Mouse (Mus musculus): ENCODE data around the gene Kif5a. TPM values are rescaled to one million over a fixed set of nuclear protein-coding genes. Genes with fewer than 3 reads are reported as not detected.

Kif5a gene
- total RNA-seq, 2 experiments from 2014 or later = 581 to 593 TPM

GRCm38 (mm10) chr10:127186451-127186850, 76.7 kb downstream of the Kif5a start:
- DNase-seq (ENCODE audit: low spot score in 2 of 2) = no peak
- intact Hi-C loops (cut with DNase I) = no loop called here

DNA sequence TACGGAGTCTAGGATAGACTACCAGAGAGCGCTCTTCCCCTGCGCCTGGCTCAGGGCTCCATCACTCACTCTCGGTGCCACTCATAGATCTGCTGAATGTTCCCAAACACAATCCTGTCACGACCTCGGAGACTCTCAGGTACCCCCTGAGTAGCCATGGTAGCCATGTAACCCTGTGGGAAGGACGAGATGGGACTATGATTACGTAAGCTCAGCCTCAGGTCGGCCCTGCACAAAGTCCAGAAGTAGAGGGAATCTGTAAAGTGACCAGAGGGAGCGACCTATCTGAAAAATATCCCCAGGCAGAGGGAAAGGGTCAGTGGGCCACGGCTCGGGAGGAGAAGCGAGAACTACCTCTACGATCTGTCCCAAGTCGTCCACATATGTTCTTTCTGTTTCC, 77.6 kb downstream of the Kif5a start:
- DNase-seq (ENCODE audit: low spot score in 2 of 2) = no peak
- intact Hi-C loops (cut with DNase I) = no loop called here

- intact Hi-C loops (cut with DNase I) = no loop called here
- DNase-seq (ENCODE audit: low spot score in 2 of 2) = peak; percentile 73 to 75
Measured at GRCm38 (mm10) chr10:127185101-127185500, 78.0 kb downstream of the Kif5a start.

GRCm38 (mm10) chr10:127183759-127184158, 79.4 kb downstream of the Kif5a start:
- intact Hi-C loops (cut with DNase I) = no loop called here

GRCm38 (mm10) chr10:127182624-127183023, 80.5 kb downstream of the Kif5a start:
- no peak for DNase-seq (ENCODE audit: low spot score in 2 of 2)
- intact Hi-C loops (cut with DNase I) = no loop called here

More at GRCm38 (mm10) chr10:127183759-127184158, 79.4 kb downstream of the Kif5a start:
- no peak for DNase-seq (ENCODE audit: low spot score in 2 of 2)

GRCm38 (mm10) chr10:127181566-127181965, 81.6 kb downstream of the Kif5a start:
- intact Hi-C loops (cut with DNase I) = no loop called here
- no peak for DNase-seq (ENCODE audit: low spot score in 2 of 2)

GRCm38 (mm10) chr10:127180695-127181047, 82.5 kb downstream of the Kif5a start:
- intact Hi-C loops (cut with DNase I) = no loop called here
- DNase-seq (ENCODE audit: low spot score in 2 of 2) = no peak

DNA sequence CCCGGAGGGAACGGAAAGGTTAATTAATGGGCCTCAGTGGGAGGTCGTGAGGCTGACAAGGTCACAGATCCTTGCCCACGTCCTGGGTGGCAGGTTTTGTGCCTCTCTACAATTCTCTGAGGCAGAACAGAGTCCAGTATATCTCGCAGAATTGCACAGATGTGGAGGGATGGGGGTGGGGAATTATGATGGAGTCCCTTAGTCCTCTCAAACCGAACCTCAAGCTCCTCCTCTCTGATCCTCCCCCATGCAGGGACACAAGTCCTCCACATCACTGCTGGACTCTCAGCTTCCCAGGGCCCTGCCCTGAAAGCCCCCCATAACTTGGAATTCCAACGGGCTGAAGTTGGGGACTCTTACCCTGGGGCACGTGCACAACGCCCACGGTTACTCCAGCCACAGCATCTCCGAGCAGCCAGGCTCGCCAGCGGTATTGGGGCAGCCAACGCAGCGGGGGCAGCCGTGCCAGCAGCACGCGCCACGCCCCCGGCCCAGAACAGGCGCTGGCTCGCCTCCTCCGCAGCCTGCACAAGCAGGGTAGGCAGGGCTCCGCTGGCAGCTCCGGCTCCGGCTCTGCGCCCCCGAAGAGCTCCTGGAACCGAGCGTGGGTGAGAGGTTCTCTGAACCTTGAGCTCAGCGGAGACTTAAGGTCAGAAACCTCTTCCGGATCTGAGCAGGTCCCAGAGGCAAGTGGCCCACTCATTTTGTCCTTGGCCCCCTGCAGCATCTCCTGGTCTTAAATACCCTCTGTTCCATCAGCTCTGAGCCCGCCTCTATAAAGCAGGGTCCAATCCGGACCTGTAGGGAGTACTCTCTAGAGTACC, 83.1 kb downstream of the Kif5a start, which contains the start of gene Slc26a10:
Gene Slc26a10 (minus strand): TSS at position 775 of the 824 bp plus-strand sequence.
- no peak for DNase-seq (ENCODE audit: low spot score in 2 of 2)
- intact Hi-C loops (cut with DNase I) = no loop called here

GRCm38 (mm10) chr10:127178286-127179027, 84.7 kb downstream of the Kif5a start:
- intact Hi-C loops (cut with DNase I) = no loop called here
- no peak for DNase-seq (ENCODE audit: low spot score in 2 of 2)

GRCm38 (mm10) chr10:127177719-127178118, 85.4 kb downstream of the Kif5a start:
- DNase-seq (ENCODE audit: low spot score in 2 of 2) = peak; percentile 84 to 86
- intact Hi-C loops (cut with DNase I) = loop anchor here (1.0 kb wide), 1 partner anchor 52 kb away; no protein-coding TSS in a partner anchor

DNA sequence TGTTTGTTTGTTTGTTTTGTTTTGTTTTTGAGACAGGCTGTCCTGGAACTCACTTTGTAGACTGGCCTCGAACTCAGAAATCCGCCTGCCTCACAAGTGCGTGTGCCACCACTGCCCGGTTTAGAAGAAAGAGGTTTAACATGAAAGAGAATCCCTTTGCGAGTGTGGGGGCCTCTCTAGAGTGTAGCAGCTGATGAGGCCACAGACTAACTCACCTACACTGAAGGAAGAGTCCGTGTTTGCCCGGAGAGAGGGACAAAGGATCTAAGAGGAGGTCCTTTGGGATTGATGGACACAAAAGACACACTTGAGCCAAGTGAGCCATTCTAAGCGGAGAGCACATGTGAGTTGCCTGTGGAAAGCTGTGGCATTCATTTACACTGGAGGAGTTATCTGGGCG, 85.9 kb downstream of the Kif5a start:
- no peak for DNase-seq (ENCODE audit: low spot score in 2 of 2)

DNA sequence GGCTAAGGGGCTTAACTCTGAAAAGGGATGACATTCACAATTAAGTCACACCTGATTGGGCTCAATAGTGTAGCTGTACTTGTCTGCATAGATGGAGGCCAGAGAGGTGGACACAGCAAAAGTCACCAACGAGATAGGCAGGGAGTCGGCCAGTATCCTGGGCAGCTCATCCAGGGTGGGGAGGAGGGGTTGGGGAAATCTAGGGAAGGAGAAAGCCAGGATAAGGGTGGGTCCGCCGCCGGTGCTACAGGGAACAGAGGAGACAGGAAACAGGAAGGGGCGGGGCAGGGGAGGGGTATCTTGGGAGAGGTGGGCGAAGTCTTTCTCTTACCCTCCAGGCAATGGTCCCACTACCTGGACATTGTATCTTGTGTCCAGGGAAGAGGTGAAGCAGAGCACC, 86.4 kb downstream of the Kif5a start:
- intact Hi-C loops (cut with DNase I) = loop anchor here (1.0 kb wide), 1 partner anchor 53 kb away; no protein-coding TSS in a partner anchor

More for the DNA sequence above, 85.9 kb downstream of the Kif5a start:
- intact Hi-C loops (cut with DNase I) = loop anchor here (1.0 kb wide), 1 partner anchor 52 kb away; no protein-coding TSS in a partner anchor

DNA sequence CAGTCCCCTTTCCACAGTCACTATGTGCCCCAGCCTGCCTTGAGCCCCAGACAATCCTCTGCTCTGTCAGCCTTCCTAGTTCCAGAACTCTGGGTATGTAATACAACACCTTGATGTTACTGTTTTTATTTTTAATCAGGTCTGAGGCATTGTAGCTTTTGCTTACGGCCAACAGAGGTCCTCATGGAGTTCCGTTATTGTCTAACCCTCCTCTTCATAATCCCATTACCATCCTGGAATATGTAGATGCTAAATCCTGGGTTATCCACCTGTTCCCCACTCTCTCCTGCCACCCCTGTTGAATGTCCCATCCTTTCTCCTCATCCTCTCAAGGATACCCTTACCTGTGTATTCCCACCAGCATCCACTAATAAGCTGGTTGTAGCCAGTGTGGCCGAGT, 86.9 kb downstream of the Kif5a start:
- intact Hi-C loops (cut with DNase I) = no loop called here
- no peak for DNase-seq (ENCODE audit: low spot score in 2 of 2)

More for the DNA sequence above, 86.4 kb downstream of the Kif5a start:
- no peak for DNase-seq (ENCODE audit: low spot score in 2 of 2)

Other genes with a start within 250 kb of the Kif5a start
- gene Tsfm, start 232.5 kb downstream of the Kif5a start, total RNA-seq (2021) = 10 to 100 TPM; 27.7 to 28.2 TPM
- 10 to 100 TPM; 10.3 to 11.1 TPM for gene Mettl1, start 221.9 kb downstream of the Kif5a start, total RNA-seq (2021)
- gene Eef1akmt3, start 221.8 kb downstream of the Kif5a start, total RNA-seq (2021) = under 1 TPM in 1 of 2 experiments, not detected in 1; 0.19 TPM
- under 1 TPM; 0.59 to 0.61 TPM for gene Cyp27b1, start 215.1 kb downstream of the Kif5a start, total RNA-seq (2021)
- 10 to 100 TPM; 32.7 to 35.1 TPM for gene March9, start 203.2 kb downstream of the Kif5a start, total RNA-seq (2021)
- gene Cdk4, start 199.8 kb downstream of the Kif5a start, total RNA-seq (2021) = 100 to 1,000 TPM in 1 of 2 experiments, 10 to 100 TPM in 1; 88.3 to 106 TPM
- 10 to 100 TPM; 67.1 to 74.5 TPM for gene Tspan31, start 193.1 kb downstream of the Kif5a start, total RNA-seq (2021)
- 100 to 1,000 TPM; 704 to 706 TPM for gene Agap2, start 188.1 kb downstream of the Kif5a start, total RNA-seq (2021)
- gene Os9, start 142.2 kb downstream of the Kif5a start, total RNA-seq (2021) = 100 to 1,000 TPM; 111 to 116 TPM
- gene B4galnt1, start 98.1 kb downstream of the Kif5a start, total RNA-seq (2021) = 100 to 1,000 TPM; 108 to 110 TPM
- 1 to 10 TPM; 1.1 to 1.4 TPM for gene Slc26a10, start 82.7 kb downstream of the Kif5a start, total RNA-seq (2021)
- 100 to 1,000 TPM in 1 of 2 experiments, 10 to 100 TPM in 1; 92.9 to 103 TPM for gene Arhgef25, start 73.3 kb downstream of the Kif5a start, total RNA-seq (2021)
- gene Dtx3, start 67.6 kb downstream of the Kif5a start, total RNA-seq (2021) = 100 to 1,000 TPM; 202 to 203 TPM
- 10 to 100 TPM; 63.6 to 78.9 TPM for gene Pip4k2c, start 51.8 kb downstream of the Kif5a start, total RNA-seq (2021)
- 100 to 1,000 TPM; 308 to 321 TPM for gene Dctn2, start 3.0 kb upstream of the Kif5a start, total RNA-seq (2021)
- 10 to 100 TPM; 41.2 to 44.7 TPM for gene Mbd6, start 25.7 kb upstream of the Kif5a start, total RNA-seq (2021)
- 10 to 100 TPM; 59.1 to 61.5 TPM for gene Mars, start 48.4 kb upstream of the Kif5a start, total RNA-seq (2021)
- gene Arhgap9, start 58.6 kb upstream of the Kif5a start, total RNA-seq (2021) = 1 to 10 TPM in 1 of 2 experiments, under 1 TPM in 1; 0.66 to 1.2 TPM
- gene Gli1, start 78.6 kb upstream of the Kif5a start, total RNA-seq (2021) = 1 to 10 TPM; 1.6 to 1.9 TPM
- gene Inhbe, start 91.1 kb upstream of the Kif5a start, total RNA-seq (2021) = under 1 TPM in 1 of 2 experiments, not detected in 1; 0.13 TPM
- gene Inhbc, start 107.1 kb upstream of the Kif5a start, total RNA-seq (2021) = not detected
- 100 to 1,000 TPM; 333 to 340 TPM for gene R3hdm2, start 117.0 kb upstream of the Kif5a start, total RNA-seq (2021)
- 10 to 100 TPM in 1 of 2 experiments, 1 to 10 TPM in 1; 3.0 to 10.0 TPM for gene Stac3, start 238.3 kb upstream of the Kif5a start, total RNA-seq (2021)